Mouse (Mus musculus) cortical plate, adult 2 months (tissue): ENCODE measurements around the gene Cadm1.

ENCODE experiments used
- CTCF ChIP-seq: fragments of 200-500 bp; IDR thresholded peaks from 2 replicates; pipeline ENCODE4 v1.5.1; 2011; ENCODE audit warnings: mild to moderate bottlenecking, control low read depth, low read length; ENCODE audit not compliant: insufficient read depth; ENCODE audit errors: extremely low read depth
- POLR2A ChIP-seq: fragments of 200-500 bp; IDR thresholded peaks from 2 replicates; pipeline ENCODE4 v1.6.1; 2011; ENCODE audit warnings: mild to moderate bottlenecking, low read length, control low read depth; ENCODE audit not compliant: insufficient read depth; ENCODE audit errors: extremely low read depth

- TF ChIP-seq CTCF (no peak), POLR2A (no peak)
These were observed 197.6 kb downstream of the Cadm1 start for GRCm38 (mm10) chr9:47727611-47728010.
